Mouse (Mus musculus): Measurements from ENCODE around the gene Pou5f1.
"Not testable (repeated sequence)": the region's sequence is repeated elsewhere in the genome, so short reads cannot be mapped to it uniquely, and the experiment has no call there.

Pou5f1 gene

DNA sequence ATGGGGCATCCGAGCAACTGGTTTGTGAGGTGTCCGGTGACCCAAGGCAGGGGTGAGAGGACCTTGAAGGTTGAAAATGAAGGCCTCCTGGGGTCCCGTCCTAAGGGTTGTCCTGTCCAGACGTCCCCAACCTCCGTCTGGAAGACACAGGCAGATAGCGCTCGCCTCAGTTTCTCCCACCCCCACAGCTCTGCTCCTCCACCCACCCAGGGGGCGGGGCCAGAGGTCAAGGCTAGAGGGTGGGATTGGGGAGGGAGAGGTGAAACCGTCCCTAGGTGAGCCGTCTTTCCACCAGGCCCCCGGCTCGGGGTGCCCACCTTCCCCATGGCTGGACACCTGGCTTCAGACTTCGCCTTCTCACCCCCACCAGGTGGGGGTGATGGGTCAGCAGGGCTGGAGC, at the start of gene Pou5f1:
TSS of gene Pou5f1 (plus strand) at position 243 of the 400 bp plus-strand sequence.
- DNase-seq (ENCODE audit: low spot score) = no peak

GRCm38 (mm10) chr17:35458247-35458646, 47.6 kb upstream of the Pou5f1 start:
- DNase-seq (ENCODE audit: low spot score) = not testable (repeated sequence)

DNA sequence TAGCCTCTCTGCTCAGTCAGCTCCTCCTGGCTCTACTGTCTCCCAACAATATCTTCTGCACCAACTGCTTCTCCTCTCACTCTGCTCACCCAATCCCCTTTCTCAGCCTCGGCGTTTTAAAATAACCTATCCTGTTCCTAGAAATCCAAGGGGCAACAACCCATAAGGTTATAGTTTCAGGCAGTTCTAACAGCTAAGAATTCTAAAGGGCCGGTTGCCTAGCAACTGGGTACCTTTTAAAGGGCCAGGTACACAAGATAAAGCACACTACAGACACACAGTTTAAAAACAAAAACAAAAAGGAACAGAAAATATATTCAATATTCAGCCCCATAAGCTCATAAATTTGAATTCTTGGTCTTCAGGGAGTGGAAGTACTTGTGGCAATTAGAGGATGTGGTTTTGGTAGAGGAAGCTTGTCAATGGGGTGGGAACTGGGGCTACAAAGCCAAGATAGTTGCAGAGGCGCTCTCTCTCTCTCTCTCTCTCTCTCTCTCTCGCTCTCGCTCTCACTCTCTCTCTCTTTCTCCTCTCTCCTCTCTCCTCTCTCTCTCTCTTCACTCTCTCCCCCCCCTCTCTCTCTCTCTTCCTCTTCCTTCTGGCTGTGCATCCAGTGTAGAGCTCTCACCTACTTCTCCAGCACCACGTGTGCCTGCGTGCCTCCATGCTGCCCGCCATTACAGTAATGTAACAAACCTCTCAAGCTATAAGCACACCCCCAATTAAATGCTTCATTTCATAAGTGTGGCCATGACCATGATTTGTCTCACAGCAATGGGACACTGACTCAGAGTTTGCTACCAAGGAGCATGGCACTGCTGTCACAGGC, 45.1 kb upstream of the Pou5f1 start:
- DNase-seq (ENCODE audit: low spot score) = not testable (repeated sequence)

DNA sequence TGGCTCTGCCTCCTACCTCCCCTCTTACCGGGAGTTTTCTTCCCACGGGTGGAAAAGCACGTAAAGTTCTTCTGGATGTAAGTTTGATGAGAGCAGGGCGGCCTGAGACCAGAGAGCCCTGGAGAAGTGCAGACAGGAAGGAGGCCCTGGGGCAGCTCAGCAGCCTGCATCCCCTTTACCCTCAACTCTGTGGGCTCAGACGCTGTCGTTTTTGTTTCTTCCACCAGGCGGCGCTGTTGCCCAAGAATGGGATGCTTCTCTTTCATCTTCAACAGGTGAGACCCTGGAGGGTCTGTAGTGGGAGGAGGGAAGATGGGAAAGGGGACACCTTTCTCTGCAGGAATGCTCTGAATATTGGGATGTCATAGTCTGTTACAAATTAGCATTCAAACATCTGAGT, 40.2 kb upstream of the Pou5f1 start:
- DNase-seq (ENCODE audit: low spot score) = not testable (repeated sequence)

- not testable (repeated sequence) for DNase-seq (ENCODE audit: low spot score)
Observed at GRCm38 (mm10) chr17:35468936-35469335, 36.9 kb upstream of the Pou5f1 start.

- DNase-seq (ENCODE audit: low spot score) = no peak
Observed at GRCm38 (mm10) chr17:35469842-35470751, 35.7 kb upstream of the Pou5f1 start, which contains the start of gene H2-Q10. Gene H2-Q10, plus strand, starts transcription at chr17:35470089.

- DNase-seq (ENCODE audit: low spot score) = peak; percentile 7
Observed at GRCm38 (mm10) chr17:35484066-35484465, 21.8 kb upstream of the Pou5f1 start.

DNA sequence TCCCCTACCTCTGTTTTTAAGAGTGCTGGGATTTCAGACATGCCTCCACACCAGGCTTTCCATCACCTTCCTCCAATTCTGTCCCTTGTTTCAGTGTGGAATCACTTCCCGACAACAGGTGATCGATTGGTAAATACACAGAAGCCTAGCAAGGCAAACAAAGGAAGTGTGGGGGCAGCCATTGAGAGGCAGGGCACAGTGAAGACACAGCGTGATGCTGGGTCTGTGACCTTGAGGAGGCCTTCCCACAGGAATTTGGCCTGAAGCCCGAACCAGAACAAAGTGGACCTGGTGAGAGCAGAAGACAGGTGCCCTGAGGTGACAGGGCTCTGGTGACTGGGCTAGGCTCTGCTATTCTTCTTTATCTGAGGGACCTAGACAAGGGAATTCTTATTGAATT, 20.1 kb upstream of the Pou5f1 start:
- DNase-seq (ENCODE audit: low spot score) = no peak

GRCm38 (mm10) chr17:35486726-35487125, 19.1 kb upstream of the Pou5f1 start:
- DNase-seq (ENCODE audit: low spot score) = no peak

DNA sequence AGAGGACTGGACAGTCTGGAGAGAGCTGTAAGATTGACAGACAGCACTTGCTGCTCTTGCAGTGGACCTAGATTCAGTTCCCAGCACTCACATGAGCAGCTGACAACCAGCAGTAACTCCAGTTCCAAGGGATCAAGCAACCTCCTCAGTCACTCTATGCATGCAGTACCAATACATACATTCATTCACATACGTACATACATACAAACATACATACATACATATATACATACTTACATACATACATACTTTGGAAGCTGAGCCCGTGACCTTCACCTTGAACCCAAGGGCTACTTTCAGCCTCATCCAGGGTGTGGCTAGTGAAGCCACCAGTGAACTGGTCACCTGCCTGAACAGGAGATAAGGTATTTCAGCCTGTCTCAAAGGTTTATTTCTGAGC, 17.8 kb upstream of the Pou5f1 start:
- DNase-seq (ENCODE audit: low spot score) = no peak

DNA sequence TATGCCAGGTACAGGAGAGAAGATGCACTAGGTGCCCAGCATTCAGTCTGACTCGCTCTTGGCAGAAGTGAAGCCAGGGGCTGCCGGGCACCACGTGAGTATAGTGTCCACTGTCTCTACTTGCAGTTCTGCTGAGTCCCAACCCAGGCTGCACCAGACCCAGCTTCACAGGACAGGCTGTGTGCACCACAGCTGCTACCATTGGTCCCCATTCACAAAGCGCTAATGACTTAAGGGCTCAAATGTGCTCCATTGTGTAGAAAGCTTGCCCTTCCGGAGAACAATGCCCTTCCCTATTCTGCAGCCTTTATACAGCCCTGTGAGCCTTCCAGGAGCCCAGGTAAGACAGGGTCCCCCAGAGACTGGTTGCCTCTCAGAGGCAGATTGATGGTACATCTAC, 15.5 kb upstream of the Pou5f1 start:
- no peak for DNase-seq (ENCODE audit: low spot score)

- no peak for DNase-seq (ENCODE audit: low spot score)
Observed at GRCm38 (mm10) chr17:35497124-35497523, 8.7 kb upstream of the Pou5f1 start.

DNA sequence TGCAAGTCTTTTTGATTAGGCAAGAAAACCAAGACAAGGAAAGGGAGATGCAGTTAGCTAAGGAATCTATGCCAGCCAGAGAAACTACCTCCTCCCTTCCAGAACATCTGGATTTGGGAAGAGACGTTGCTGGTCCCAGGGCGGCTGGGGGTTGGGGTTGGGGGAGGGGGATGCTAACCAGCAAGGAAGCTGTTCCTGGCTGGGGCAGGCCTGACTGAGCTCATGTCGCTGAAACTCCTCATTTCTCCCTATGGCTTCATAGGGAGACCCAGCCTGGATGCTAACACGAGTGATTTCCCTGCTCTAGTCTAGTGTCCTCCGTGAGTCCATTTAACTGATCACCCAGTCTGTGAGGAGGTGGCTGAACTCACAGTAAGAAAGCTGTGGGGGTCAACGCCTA, 3.6 kb upstream of the Pou5f1 start:
- no peak for DNase-seq (ENCODE audit: low spot score)

- DNase-seq (ENCODE audit: low spot score) = no peak
Observed at GRCm38 (mm10) chr17:35502762-35503161, 3.1 kb upstream of the Pou5f1 start.

DNA sequence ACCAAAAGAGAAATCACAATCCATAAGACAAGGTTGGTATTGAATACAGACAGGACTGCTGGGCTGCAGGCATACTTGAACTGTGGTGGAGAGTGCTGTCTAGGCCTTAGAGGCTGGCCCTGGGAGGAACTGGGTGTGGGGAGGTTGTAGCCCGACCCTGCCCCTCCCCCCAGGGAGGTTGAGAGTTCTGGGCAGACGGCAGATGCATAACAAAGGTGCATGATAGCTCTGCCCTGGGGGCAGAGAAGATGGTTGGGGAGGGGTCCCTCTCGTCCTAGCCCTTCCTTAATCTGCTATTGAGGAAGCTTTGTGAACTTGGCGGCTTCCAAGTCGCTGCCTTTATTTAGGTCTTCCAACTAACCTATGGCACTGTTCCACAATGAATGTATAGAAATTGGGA, 2.0 kb upstream of the Pou5f1 start:
- DNase-seq (ENCODE audit: low spot score) = no peak

DNA sequence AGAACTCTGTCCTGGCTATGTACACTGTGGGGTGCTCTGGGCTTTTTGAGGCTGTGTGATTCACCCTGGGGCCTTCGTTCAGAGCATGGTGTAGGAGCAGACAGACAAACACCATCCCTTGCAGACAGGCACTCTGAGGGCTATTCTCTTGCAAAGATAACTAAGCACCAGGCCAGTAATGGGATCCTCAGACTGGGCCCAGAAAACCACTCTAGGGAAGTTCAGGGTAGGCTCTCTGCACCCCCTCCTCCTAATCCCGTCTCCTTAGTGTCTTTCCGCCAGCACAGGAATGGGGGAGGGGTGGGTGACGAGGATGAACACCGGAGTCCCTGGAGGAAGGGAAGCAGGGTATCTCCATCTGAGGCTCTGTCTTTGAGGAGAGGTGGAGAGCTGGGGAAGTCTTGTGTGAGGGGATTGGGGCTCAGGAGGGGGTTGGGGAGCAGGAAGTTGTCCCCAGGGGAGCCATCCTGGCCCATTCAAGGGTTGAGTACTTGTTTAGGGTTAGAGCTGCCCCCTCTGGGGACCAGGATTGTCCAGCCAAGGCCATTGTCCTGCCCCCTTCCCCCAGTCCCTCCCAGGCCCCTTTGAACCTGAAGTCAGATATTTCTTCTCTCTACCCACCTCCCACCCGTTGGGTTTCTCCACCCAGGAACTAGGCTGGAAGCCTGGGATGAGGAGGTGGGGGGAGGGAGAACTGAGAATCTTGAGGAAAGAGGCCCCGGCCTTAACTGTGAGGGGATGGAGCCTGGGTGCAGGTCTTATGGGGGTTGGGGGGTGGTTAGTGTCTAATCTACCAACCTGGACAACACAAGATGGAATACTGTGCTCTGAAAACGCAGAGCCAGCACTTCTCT, 963 bp upstream of the Pou5f1 start:
- no peak for DNase-seq (ENCODE audit: low spot score)

DNA sequence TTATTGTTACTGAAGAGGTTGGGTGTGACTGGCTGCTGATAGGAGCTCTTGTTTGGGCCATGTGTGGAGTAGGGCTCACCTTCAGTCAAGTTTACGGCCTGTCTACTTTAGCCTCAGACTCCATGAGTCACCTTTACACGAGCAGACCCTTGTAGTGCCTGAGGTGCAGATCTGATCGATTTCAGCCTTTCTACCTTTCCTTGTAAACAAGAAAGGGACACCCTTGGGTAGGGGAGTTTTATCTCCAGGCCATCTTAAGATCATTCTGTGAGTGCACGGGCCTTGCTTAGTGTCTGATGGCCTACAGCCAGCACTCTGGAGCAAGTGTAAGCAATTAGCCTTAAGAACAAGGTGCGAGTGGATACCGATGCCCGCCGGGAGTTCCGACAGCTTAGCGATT, 1.1 kb downstream of the Pou5f1 start:
- no peak for DNase-seq (ENCODE audit: low spot score)

DNA sequence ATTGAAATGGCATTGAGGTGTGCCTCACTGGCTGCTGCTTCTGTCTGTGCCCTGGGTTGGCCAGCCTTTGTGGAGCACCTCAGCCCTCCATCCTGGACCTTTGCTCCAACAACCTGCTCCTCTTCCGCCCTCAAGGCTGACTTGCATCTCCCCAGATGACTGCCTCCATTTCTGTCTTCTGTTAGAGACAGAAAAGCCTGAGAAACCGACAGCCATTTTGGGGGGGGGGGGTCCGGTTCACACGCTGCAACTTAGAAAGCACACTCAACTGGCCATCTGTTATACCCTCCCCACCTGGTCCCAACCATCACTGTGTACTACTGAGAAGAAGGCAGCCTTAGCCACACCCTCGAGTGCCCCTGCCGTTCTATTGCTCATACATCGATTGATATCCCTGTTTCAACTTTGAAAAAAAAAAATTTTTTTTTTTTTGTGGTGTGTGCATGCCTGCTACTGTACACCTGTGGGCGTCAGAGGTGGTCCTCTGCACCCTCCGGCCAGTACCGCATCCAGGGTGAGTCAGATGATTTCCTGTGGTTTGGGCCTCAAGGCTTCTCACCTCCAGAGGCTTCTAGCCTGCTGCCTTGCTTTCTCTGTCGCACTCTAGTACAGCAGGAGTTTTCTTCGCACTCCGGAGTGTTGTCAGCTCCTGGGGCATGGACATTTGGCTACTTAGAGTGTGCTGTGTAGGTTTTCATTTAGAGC, 1.9 kb downstream of the Pou5f1 start:
- no peak for DNase-seq (ENCODE audit: low spot score)

DNA sequence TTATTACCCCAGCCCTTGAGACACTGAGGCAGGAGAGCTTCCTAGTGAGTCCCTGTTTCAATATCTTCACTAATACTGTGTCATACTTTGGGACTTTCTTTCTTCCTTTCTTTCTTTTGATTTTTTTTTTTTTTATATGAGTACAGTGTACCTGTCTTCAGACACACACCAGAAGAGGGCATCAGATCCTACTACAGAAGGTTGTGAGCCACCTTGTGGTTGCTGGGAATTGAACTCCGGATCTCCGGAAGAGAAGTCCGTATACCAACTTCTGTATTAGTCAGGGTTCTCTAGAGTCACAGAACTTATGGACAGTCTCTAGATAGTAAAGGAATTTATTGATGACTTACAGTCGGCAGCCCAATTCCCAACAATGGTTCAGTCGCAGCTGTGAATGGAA, 2.5 kb downstream of the Pou5f1 start:
- not testable (repeated sequence) for DNase-seq (ENCODE audit: low spot score)

GRCm38 (mm10) chr17:35509284-35509683, 3.5 kb downstream of the Pou5f1 start:
- DNase-seq (ENCODE audit: low spot score) = no peak

DNA sequence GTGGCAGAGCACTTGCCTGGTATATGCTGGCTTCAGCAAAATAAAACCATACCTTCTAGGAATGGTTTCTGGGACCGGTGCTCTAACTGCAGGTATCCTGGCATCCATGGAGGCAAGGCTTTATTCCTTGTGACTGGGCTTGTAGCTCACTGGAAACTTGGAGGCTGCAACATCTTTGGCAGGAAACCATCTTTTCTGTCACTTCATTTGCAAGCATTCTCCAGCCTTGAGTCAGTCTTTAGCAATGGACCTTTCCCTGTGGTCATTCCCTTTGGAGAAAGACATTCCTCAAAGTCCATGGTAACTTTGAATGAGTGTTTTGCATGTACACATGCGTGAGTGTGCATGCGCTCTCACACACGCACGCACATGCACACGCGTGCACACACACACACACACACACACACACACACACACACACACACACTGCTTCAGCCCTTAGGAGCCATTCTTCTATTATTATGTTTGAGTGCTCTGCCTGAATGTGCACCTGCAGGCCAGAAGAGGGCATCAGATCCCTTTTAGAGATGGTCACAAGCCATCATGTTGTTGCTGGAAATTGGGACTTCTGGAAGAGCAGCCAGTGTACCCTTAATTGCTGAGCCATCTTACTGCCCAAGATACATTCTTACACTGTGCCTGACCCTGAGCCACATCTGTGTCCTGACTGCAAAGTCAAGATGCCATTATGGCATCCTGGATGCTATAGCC, 7.3 kb downstream of the Pou5f1 start:
- DNase-seq (ENCODE audit: low spot score) = no peak
